Mouse (Mus musculus) thymus, adult 2 months (tissue): ENCODE results near the gene Rab7.

Source experiments
- CTCF ChIP-seq: fragments of 200-500 bp; IDR thresholded peaks from 2 replicates; pipeline ENCODE4 v1.5.1; 2012; ENCODE audit warnings: mild to moderate bottlenecking, control low read depth, low read length, moderate library complexity, borderline replicate concordance; ENCODE audit not compliant: control insufficient read depth, poor library complexity, insufficient read depth; ENCODE audit errors: extremely low read depth
- POLR2A ChIP-seq: fragments of 200-500 bp; IDR thresholded peaks from 2 replicates; pipeline ENCODE4 v1.6.1; 2012; ENCODE audit warnings: mild to moderate bottlenecking, low read length, control low read depth, moderate library complexity; ENCODE audit not compliant: control insufficient read depth, poor library complexity, insufficient read depth; ENCODE audit errors: extremely low read depth

- no peak for TF ChIP-seq POLR2A
- no peak for TF ChIP-seq CTCF
Measured at GRCm38 (mm10) chr6:87979728-87980127, 65.3 kb downstream of the Rab7 start.
